Mouse (Mus musculus) lung, postnatal 0 days (tissue): ENCODE measurements at regions not wholly inside any gene's neighbourhood (a gene's known extent, or its start where the extent isn't known, plus 50 kb on each side); places are given as distances from the start of the nearest gene placed in this dataset.

ENCODE experiments used
- CTCF ChIP-seq: IDR thresholded peaks from 2 replicates; pipeline ENCODE4 v1.5.1; 2016; ENCODE audit warnings: antibody characterized with exemption, mild to moderate bottlenecking
- EP300 ChIP-seq: IDR thresholded peaks from 2 replicates; pipeline ENCODE4 v1.6.1; 2016; ENCODE audit warnings: antibody characterized with exemption, mild to moderate bottlenecking, control low read depth

GRCm38 (mm10) chr10:91566116-91566774, 385.1 kb upstream of the Tmpo start:
- TF ChIP-seq CTCF (no peak), EP300 (no peak)
